Mouse (Mus musculus): ENCODE data around the gene Csrnp2.

The Csrnp2 gene

DNA sequence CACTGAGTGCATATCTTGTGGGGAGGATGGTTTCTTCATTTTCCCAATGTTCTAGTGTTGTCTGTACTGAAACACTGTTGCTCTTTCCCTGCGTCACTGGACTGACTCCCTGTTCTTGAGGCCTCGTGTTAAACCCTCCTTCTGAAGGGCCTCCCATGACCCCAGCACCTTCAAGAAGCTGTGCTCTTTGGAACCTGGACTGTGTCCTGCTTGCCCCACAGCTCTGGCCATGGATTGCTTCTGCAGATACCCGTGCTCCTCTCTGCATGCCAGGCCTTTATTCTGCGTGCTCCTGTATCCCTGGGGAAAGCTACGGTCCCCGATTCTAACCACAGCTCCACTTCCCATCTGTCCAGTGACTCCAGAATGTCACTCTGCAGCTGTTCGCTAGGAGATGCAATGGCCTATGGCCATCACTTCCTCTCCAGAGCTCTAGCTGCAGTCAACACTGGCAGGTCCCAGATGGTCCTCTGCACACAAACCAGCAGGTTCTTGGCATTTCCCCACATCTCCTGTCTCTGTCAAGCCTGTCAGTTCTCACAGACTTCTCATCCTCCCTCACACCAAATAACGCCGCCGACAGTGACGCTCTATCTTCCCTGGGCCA lies 65.2 kb downstream of the Csrnp2 start:
- DNase-seq (ENCODE audit: low read depth), result no peak
